Mouse (Mus musculus): Measurements from ENCODE around the gene Plpp1. TPM values are rescaled to one million over a fixed set of nuclear protein-coding genes. Genes with fewer than 3 reads are reported as not detected.

The Plpp1 gene
- polyA plus RNA-seq, 1 experiment from 2014 or later: 21.8 TPM

DNA sequence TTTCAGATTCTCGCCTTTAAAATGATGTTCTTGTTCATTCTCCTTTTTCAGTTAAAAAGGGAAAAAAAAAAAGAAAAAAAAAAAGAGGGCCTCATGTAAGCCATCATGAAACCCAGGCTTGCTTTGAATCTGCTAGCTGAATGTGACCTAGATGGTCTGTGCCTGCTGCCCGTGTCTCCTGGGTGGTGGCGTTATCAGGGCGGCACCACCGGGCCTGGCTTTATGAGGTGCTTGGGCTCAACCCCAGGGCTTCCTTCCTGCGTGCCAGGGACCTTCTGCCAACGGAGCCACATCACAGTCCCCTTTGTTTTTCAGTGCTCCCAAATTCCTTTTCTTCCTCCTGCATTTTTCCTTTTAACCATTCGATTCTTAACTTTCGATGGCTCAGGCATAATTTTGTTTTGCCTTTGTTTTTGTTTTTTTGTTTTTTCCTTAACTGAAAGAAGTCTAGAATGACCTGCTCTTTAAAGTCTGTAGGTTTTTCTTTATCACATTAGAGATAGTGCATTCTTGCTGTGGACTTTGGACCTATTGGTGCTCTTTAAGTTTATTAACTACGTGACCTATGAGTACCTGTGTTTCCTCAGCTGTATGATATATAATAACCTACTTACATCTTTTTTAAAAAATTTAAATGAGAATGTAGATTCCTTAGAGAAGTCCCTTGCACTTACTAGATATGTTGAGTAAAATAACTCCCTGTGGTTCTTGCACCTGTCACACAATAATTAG is 7.5 kb downstream of the Plpp1 start:
- Histone ChIP-seq H3K4me1 (peaks cover 30% of the 10 kb centered on the region), H3K4me3 (no peak overlapping the region), H3K9me3 (peaks cover 3% of the 10 kb centered on the region; the same call in 1 of the 2 replicates), H3K36me3 (replicated peaks) (peaks cover 21% of the 10 kb centered on the region), H3K27ac (replicated peaks) (no peak overlapping the region), H3K27me3 (replicated peaks; ENCODE audit: low read depth, poor library complexity, severe bottlenecking) (no peaks in the 10 kb centered on the region)
- DNase-seq (ENCODE audit: low spot score): no peak
- 81% methylated on average over 10 of the region's 10 CpGs for WGBS

DNA sequence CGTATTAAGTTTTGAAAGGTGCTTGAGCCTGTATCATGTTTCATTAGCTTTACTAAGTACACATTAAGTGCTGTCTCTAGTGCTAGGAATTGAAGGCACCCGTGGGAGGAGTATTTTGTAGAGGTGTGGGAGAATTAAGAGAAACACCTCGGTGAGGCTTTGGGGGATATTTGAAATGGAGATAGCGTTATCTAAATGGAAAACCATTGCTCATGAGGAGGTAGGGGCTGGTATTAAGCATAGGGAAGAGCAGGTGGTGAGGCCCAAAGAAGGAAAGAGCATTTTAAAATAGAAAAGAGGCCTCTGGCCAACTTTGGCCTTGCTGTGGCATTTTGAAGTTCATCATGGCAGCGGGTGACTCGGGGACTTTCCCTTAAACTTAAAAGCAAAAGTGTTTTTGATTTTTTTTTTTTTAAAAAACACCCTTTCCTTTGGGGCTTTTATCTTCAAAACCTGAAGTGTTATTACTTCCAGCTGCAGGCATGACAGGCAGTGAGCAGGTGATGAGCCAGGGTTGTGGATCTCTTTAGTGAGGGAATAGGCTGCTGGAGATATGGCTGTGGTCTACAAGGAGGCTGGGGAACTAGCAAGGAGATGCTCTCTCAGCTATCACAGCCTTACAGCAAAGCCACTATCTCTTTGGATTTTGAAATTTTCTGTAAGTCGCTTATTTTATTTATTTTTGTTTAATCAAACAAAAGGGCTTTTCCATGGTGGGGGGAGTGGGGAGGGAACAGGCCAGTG is 9.1 kb downstream of the Plpp1 start:
- Histone ChIP-seq H3K4me3 (no peak overlapping the region), H3K36me3 (replicated peaks) (peaks cover 21% of the 10 kb centered on the region), H3K9me3 (peaks cover 3% of the 10 kb centered on the region; the same call in 1 of the 2 replicates), H3K27ac (replicated peaks) (no peak overlapping the region), H3K27me3 (replicated peaks; ENCODE audit: low read depth, poor library complexity, severe bottlenecking) (no peaks in the 10 kb centered on the region), H3K4me1 (peaks cover 25% of the 10 kb centered on the region)
- 78% methylated on average over 7 of the region's 7 CpGs for WGBS
- no peak for DNase-seq (ENCODE audit: low spot score)

DNA sequence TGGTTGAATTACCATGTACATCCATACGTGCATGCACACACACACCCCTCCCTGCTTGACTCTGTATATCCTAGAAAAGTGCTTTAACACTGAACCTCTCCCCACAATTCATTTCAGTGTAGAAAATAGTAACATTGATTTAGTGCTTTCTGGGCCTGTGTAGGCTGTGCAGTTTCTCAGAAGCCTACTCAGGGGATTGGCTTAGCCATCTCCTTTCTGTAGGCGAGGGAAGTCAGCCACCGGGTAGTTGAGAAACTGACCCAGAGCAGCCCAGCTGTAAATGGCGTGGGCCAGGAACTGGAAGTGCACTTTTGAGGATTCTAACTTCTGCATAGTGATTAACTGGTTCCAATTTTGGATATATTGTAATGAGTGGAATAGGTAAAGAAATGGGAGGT is 9.7 kb downstream of the Plpp1 start:
- Histone ChIP-seq H3K4me3 (no peak overlapping the region), H3K27ac (replicated peaks) (no peak overlapping the region), H3K27me3 (replicated peaks; ENCODE audit: low read depth, poor library complexity, severe bottlenecking) (no peaks in the 10 kb centered on the region), H3K4me1 (peaks cover 25% of the 10 kb centered on the region), H3K9me3 (peaks cover 3% of the 10 kb centered on the region; the same call in 1 of the 2 replicates), H3K36me3 (replicated peaks) (peaks cover 19% of the 10 kb centered on the region)
- 78% methylated on average over 4 of the region's 4 CpGs for WGBS
- no peak for DNase-seq (ENCODE audit: low spot score)

DNA sequence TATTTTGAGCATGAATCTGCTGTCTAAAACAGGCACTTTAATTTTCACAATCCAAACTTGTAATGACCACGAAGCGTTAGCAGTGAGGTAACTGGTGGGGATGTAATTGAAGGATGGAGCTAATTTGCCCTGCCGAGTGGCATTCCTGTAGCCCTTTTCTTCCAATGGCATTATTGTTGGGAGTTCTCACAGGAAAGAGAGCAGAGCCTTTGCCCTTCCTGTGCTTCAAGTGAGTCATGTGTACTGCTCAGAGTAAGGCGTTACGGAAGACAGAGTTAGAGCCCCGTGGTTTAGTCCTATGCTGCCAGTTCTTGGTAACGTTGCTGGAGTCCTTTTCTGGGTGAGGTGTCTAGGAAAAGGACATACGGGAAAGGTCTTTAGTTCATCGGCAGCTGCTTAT is 10.2 kb downstream of the Plpp1 start:
- Histone ChIP-seq H3K9me3 (peaks cover 3% of the 10 kb centered on the region; the same call in 1 of the 2 replicates), H3K36me3 (replicated peaks) (peaks cover 14% of the 10 kb centered on the region), H3K27ac (replicated peaks) (no peak overlapping the region), H3K4me3 (no peak overlapping the region), H3K4me1 (peaks cover 25% of the 10 kb centered on the region), H3K27me3 (replicated peaks; ENCODE audit: low read depth, poor library complexity, severe bottlenecking) (no peaks in the 10 kb centered on the region)
- WGBS: 35% methylated on average over 9 of the region's 9 CpGs
- DNase-seq (ENCODE audit: low spot score): no peak

DNA sequence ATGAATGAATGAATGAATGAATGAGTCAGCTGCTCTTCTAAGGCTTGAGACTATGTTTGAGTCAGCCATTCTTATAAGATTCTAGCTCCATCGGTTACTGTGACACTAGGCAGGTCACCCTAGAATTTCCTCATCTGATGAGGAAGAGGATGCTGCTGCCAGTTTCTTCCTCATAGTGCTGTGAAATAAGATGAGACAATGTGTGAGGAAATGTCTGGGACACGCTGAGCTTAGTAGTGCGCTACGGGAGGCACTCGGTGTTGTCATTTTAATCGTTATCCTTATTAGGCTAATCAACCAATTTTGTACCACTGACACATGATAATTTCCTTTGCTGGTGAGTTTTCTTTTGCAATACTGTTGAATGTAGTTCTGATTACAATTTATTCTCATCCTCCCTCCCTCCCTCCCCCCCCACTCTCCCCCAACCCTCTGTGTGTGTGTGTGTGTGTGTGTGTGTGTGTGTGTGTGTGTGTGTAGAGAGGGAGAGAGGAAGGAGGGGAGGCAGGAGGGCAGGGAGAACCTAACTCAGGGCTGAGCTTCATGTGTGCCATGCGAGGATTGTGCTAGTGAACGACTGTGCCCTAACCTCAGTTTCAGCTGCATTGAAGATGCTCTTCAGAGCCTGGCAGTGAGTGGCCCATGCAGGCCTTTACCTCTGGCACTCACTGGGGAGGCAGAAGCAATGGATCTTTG is 11.3 kb downstream of the Plpp1 start:
- DNase-seq (ENCODE audit: low spot score): no peak
- H3K4me1 ChIP-seq: peaks cover 25% of the 10 kb centered on the region
- 77% methylated on average over 8 of the region's 8 CpGs for WGBS

DNA sequence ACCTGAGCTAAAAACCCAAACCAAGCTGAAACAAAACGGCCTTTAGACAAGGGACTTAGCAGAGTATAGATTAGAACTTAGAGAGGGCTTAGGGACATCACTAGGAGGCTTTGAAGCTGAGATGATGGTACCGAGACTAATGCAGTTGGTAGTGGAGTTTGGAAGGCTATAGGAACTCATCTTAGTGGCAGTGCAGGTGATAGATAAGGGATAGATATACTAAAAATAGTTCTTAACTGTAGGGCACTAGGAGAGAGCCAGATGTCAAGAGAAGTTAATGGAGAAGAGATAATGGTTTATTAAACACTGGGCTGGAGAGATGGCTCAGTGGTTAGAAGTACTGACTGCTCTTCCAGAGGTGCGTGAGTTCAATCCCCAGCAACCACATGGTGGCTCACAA is 15.4 kb downstream of the Plpp1 start:
- no peaks in the 10 kb centered on the region for H3K27me3 ChIP-seq (replicated peaks; ENCODE audit: low read depth, poor library complexity, severe bottlenecking)
- H3K4me3 ChIP-seq: no peak overlapping the region
- no peak overlapping the region for H3K27ac ChIP-seq (replicated peaks)
- no peaks in the 10 kb centered on the region for H3K9me3 ChIP-seq
- DNase-seq (ENCODE audit: low spot score): no peak
- WGBS: 86% methylated on average over 3 of the region's 3 CpGs
- peaks cover 16% of the 10 kb centered on the region for H3K4me1 ChIP-seq
- H3K36me3 ChIP-seq (replicated peaks): no peaks in the 10 kb centered on the region

More for the DNA sequence above, 11.3 kb downstream of the Plpp1 start:
- H3K9me3 ChIP-seq: no peaks in the 10 kb centered on the region
- no peak overlapping the region; the same call in 1 of the 2 replicates for H3K27ac ChIP-seq (replicated peaks)
- H3K36me3 ChIP-seq (replicated peaks): peaks cover 3% of the 10 kb centered on the region; the same call in 1 of the 2 replicates
- no peak overlapping the region for H3K4me3 ChIP-seq
- no peaks in the 10 kb centered on the region for H3K27me3 ChIP-seq (replicated peaks; ENCODE audit: low read depth, poor library complexity, severe bottlenecking)

DNA sequence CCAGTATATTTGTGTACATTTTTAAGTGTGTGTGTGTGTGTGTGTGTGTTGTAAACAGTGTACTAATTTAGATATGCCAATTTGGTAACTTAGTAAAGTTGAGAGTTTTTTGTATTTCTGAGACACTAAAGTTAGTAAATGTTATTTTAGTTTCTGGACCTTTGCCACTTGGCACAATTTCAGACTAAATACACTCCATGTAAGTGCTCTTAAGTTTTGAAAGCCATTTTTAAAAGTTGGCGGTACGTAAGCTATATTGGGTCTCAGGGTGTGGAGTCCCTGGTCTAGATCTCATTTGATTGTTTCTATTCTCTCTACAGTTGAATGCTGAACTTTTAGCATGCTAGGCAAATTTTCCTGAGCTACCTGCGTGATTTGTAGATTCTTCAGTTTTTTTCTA is 17.5 kb downstream of the Plpp1 start:
- Histone ChIP-seq H3K4me3 (no peak overlapping the region), H3K27ac (replicated peaks) (no peak overlapping the region), H3K4me1 (no peaks in the 10 kb centered on the region), H3K36me3 (replicated peaks) (no peaks in the 10 kb centered on the region), H3K9me3 (no peaks in the 10 kb centered on the region), H3K27me3 (replicated peaks; ENCODE audit: low read depth, poor library complexity, severe bottlenecking) (no peaks in the 10 kb centered on the region)
- WGBS: 94% methylated on average over 3 of the region's 3 CpGs
- no peak for DNase-seq (ENCODE audit: low spot score)

DNA sequence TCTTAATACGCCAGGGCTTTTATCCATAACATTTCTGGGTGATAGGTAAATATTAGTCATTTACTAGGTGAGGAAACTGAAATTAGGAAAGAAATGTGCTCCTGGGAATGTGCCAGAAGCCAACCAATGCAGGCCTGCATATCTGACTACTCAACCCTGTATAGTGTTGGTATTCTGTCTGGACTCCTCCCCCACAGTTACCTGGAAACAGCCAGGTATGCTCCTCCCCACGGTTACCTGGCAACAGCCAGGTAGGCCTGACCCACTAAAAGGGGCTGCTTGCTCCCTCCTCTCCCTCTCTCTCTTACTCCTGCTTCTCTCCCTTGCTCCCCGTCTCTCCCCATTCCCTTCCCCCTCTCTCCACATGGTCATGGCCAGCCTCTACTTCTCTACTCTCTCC is 21.8 kb downstream of the Plpp1 start:
- H3K4me1 ChIP-seq: peaks cover 7% of the 10 kb centered on the region
- no peaks in the 10 kb centered on the region for H3K9me3 ChIP-seq
- no peaks in the 10 kb centered on the region for H3K36me3 ChIP-seq (replicated peaks)
- WGBS: 73% methylated on average over 3 of the region's 3 CpGs
- H3K27me3 ChIP-seq (replicated peaks; ENCODE audit: low read depth, poor library complexity, severe bottlenecking): no peaks in the 10 kb centered on the region
- no peak overlapping the region for H3K4me3 ChIP-seq
- no peak overlapping the region for H3K27ac ChIP-seq (replicated peaks)
- no peak for DNase-seq (ENCODE audit: low spot score)

DNA sequence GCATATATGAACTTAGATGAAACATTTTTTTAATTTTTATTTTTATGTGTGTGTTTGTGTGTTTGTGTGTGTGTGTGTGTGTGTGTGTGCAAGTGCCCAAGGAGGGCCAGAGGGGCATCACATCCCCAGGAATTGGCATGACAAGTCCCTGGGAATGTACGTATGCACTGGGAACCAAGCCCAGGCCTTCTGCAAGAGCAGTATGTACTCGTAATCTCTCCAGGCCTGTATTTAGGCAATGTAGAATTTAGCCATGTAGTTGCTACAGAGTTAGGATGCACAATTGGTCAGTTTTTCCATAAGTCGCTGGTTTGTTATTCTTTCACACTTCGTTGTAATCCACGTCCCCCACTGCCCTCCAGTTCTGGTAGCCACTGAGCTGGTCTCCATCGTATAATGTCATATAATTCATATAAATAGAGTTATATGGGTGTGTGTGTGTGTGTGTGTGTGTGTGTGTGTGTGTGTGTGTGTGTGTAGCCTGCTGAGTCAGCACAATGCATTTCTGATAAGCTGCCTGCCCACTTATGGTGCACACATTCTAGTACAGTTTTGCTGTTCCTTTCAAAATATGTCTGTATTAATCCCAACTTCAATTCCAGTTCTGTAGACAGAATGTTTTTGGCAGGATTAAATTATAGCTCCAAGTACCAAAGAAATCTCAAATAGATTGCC is 22.8 kb downstream of the Plpp1 start:
- no peak for DNase-seq (ENCODE audit: low spot score)
- Histone ChIP-seq H3K36me3 (replicated peaks) (no peaks in the 10 kb centered on the region), H3K4me3 (no peak overlapping the region), H3K27ac (replicated peaks) (no peak overlapping the region), H3K27me3 (replicated peaks; ENCODE audit: low read depth, poor library complexity, severe bottlenecking) (no peaks in the 10 kb centered on the region), H3K9me3 (no peaks in the 10 kb centered on the region), H3K4me1 (peaks cover 7% of the 10 kb centered on the region)
- WGBS: 90% methylated on average over 6 of the region's 6 CpGs

DNA sequence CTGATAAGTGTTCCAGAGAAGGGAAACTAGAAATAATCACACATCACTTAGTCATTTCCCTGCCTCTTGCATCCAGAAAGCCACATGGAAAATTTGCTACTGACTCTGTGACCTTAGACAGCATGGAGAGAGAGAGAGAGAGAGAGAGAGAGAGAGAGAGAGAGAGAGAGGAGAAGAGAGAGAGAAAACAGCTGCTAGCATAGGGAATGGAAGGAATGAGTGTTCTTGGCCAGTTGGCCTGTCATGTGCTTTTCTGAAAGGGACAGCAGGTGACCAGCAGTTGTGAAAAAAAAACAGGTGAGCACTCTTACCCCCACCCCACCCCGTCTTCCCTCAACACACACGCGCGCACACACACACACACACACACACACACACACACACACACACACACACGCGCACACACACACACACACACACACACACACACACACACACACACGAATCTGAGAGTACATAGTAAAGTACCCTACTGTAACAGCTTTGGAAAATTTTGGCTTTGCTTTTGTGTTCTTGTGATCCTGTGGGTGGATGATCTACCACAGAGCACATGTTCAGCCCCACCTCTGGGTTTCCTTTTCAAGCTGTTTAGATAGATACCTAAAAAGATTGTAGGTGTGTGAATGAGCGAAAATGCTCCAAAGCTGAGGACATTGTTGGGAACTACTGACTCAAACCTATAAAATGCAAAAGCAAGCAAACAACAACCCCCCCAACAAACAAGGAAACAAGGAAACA is 23.5 kb downstream of the Plpp1 start:
- H3K36me3 ChIP-seq (replicated peaks): no peaks in the 10 kb centered on the region
- no peak for DNase-seq (ENCODE audit: low spot score)
- H3K27ac ChIP-seq (replicated peaks): no peak overlapping the region
- no peaks in the 10 kb centered on the region for H3K9me3 ChIP-seq
- peaks cover 7% of the 10 kb centered on the region for H3K4me1 ChIP-seq
- 86% methylated on average over 7 of the region's 8 CpGs for WGBS
- H3K27me3 ChIP-seq (replicated peaks; ENCODE audit: low read depth, poor library complexity, severe bottlenecking): no peaks in the 10 kb centered on the region
- H3K4me3 ChIP-seq: no peak overlapping the region

DNA sequence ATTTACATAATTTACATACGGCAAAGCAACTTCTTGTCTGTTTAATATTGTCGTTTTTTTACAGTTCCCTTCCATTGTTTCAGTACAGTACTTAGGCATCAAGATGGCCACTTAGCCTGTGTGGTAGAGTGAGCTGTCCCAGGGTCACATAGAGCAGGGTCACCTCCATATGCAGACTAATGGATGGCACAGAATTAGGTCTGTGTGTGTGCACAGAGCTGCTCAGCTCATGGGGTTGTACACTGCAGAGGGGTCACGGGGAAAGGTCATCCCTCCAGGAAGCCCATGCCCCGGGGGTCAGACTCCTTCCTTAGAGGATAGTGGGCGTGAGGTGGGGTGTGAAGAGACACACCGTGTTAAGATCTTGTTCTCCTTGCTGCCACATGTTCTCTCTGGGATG is 24.9 kb downstream of the Plpp1 start:
- Histone ChIP-seq H3K4me1 (peaks cover 7% of the 10 kb centered on the region), H3K27ac (replicated peaks) (no peak overlapping the region), H3K4me3 (no peak overlapping the region), H3K27me3 (replicated peaks; ENCODE audit: low read depth, poor library complexity, severe bottlenecking) (no peaks in the 10 kb centered on the region), H3K9me3 (no peaks in the 10 kb centered on the region), H3K36me3 (replicated peaks) (no peaks in the 10 kb centered on the region)
- 40% methylated on average over 6 of the region's 6 CpGs for WGBS
- DNase-seq (ENCODE audit: low spot score): peak; percentile 44

DNA sequence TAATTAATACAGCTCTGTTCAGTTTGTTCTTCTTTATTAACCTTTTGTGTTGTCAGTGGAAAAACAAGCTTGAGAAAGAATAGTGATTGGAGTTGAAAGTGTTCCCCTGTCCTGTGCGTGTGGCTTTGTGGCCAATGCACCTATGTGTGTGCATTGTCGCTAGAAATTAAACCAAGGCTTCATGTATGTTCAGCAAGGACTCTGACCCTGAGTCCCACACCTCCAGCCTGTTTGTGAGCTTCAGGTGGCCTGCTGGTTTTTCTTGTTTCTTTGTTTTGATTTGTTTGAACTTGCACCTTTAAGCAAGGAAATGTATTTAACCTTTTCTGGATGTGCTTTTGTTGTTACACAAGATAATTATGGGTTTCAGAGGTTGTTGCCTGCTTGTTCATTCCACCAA is 29.0 kb downstream of the Plpp1 start:
- H3K36me3 ChIP-seq (replicated peaks): no peaks in the 10 kb centered on the region
- H3K27ac ChIP-seq (replicated peaks): no peak overlapping the region
- no peak overlapping the region for H3K4me3 ChIP-seq
- 90% methylated on average over 2 of the region's 2 CpGs for WGBS
- H3K27me3 ChIP-seq (replicated peaks; ENCODE audit: low read depth, poor library complexity, severe bottlenecking): no peaks in the 10 kb centered on the region
- no peak for DNase-seq (ENCODE audit: low spot score)
- peaks cover 19% of the 10 kb centered on the region for H3K4me1 ChIP-seq
- no peaks in the 10 kb centered on the region for H3K9me3 ChIP-seq

Measured in embryonic facial prominence, embryonic 10.5 days (tissue).